Mouse (Mus musculus): ENCODE results near the gene Wdr25. TPM values are rescaled to one million over a fixed set of nuclear protein-coding genes. Genes with fewer than 3 reads are reported as not detected.

The Wdr25 gene
- total and polyA plus RNA-seq, 3 experiments: 8.3 to 12.4 (median 10.8) TPM

- H3K9ac ChIP-seq (ENCODE audit: insufficient read depth, low read depth): no peak overlapping the region
- no peak overlapping the region for H3K27ac ChIP-seq (ENCODE audit: insufficient read depth, low read depth)
- DNase-seq (ENCODE audit: extremely low read depth): no peak
- peaks cover 1% of the 10 kb centered on the region for H3K27me3 ChIP-seq (replicated peaks)
- dilution Hi-C loops (cut with MboI; ENCODE audit: extremely low pct_ligation_motif_present, extremely low pct_unique_long_range_greater_than_20kb, low sequenced_read_pairs) (no loop called here), in situ Hi-C loops (cut with MboI; ENCODE audit: low pct_ligation_motif_present, low pct_unique_long_range_greater_than_20kb, low sequenced_read_pairs) (loop anchor here (25.0 kb wide), 1 partner anchor 320 kb away; no protein-coding TSS in a partner anchor)
- H3K9me3 ChIP-seq (replicated peaks; ENCODE audit: low read length): no peaks in the 10 kb centered on the region
- H3K79me2 ChIP-seq (replicated peaks; ENCODE audit: control insufficient read depth, extremely low read depth, insufficient read depth, poor library complexity, severe bottlenecking): no peaks in the 10 kb centered on the region
- TF ChIP-seq ZNF384 (IDR thresholded peaks at IDR 0.05; ENCODE audit: low read depth, low read length) (no peak), NRF1 (IDR thresholded peaks at IDR 0.05; ENCODE audit: low read depth, low read length) (peak; percentile 61)
- H3K4me1 ChIP-seq (ENCODE audit: control insufficient read depth in 1 of 2, insufficient read depth in 2 of 2): peaks cover 3 to 53% of the 10 kb centered on the region in 2 experiments; a peak in 2 of 4 replicates
- no peaks in the 10 kb centered on the region for H3K36me3 ChIP-seq (replicated peaks in 1 of 2; ENCODE audit: control insufficient read depth in 1 of 2, insufficient read depth in 1 of 2, low read length in 1 of 2)
- H3K4me2 ChIP-seq (ENCODE audit: insufficient read depth, low read depth, poor library complexity, severe bottlenecking): no peak overlapping the region
- H3K4me3 ChIP-seq (replicated peaks in 1 of 3; ENCODE audit: low read depth in 2 of 3, low read length in 2 of 3, poor library complexity in 1 of 3): peak overlapping the region; percentile 9 to 62 (median 32)
Observed at GRCm38 (mm10) chr12:109067561-109068135, 174.2 kb downstream of the Wdr25 start.

- no peaks in the 10 kb centered on the region for H3K36me3 ChIP-seq (replicated peaks in 1 of 2; ENCODE audit: control insufficient read depth in 1 of 2, insufficient read depth in 1 of 2, low read length in 1 of 2)
- no peaks in the 10 kb centered on the region for H3K79me2 ChIP-seq (replicated peaks; ENCODE audit: control insufficient read depth, extremely low read depth, insufficient read depth, poor library complexity, severe bottlenecking)
- H3K4me2 ChIP-seq (ENCODE audit: insufficient read depth, low read depth, poor library complexity, severe bottlenecking): no peak within 1 kb of the TSS
- H3K27me3 ChIP-seq (replicated peaks): peaks cover 1% of the 10 kb centered on the region
- H3K4me1 ChIP-seq (ENCODE audit: control insufficient read depth in 1 of 2, insufficient read depth in 2 of 2): peaks cover 3 to 55% of the 10 kb centered on the region in 2 experiments; a peak in 2 of 4 replicates
- H3K9ac ChIP-seq (ENCODE audit: insufficient read depth, low read depth): no peak within 1 kb of the TSS
- no peak for TF ChIP-seq JUND (conservative IDR thresholded peaks at IDR 0.05; ENCODE audit: low read depth, low read length)
- no peak for TF ChIP-seq IRF4 (IDR thresholded peaks at IDR 0.05; ENCODE audit: low read depth, low read length)
- no peak for TF ChIP-seq ELF1 (IDR thresholded peaks at IDR 0.05; ENCODE audit: low read depth, low read length)
- TF ChIP-seq ZNF384 (IDR thresholded peaks at IDR 0.05; ENCODE audit: low read depth, low read length): no peak
- no peak for TF ChIP-seq NELFE (IDR thresholded peaks at IDR 0.05; ENCODE audit: low read depth, low read length)
- TF ChIP-seq RAD21 (IDR thresholded peaks at IDR 0.05; ENCODE audit: low read depth, low read length): no peak
- TF ChIP-seq CHD1 (IDR thresholded peaks at IDR 0.05; ENCODE audit: low read depth, low read length): no peak
- in situ Hi-C loops (cut with MboI; ENCODE audit: low pct_ligation_motif_present, low pct_unique_long_range_greater_than_20kb, low sequenced_read_pairs): loop anchor here (25.0 kb wide), 1 partner anchor 319 kb away; no protein-coding TSS in a partner anchor
- dilution Hi-C loops (cut with MboI; ENCODE audit: extremely low pct_ligation_motif_present, extremely low pct_unique_long_range_greater_than_20kb, low sequenced_read_pairs): no loop called here
- DNase-seq (ENCODE audit: extremely low read depth): no peak
- H3K9me3 ChIP-seq (replicated peaks; ENCODE audit: low read length): no peaks in the 10 kb centered on the region
- H3K27ac ChIP-seq (ENCODE audit: insufficient read depth, low read depth): no peak within 1 kb of the TSS
- peak within 1 kb of the TSS; percentile 9 to 62 (median 32) for H3K4me3 ChIP-seq (replicated peaks in 1 of 3; ENCODE audit: low read depth in 2 of 3, low read length in 2 of 3, poor library complexity in 1 of 3)
Observed at GRCm38 (mm10) chr12:109068167-109068653, 174.8 kb downstream of the Wdr25 start, which contains the start of gene Begain. TSS of gene Begain (minus strand) at chr12:109068217.

- H3K4me2 ChIP-seq (ENCODE audit: insufficient read depth, low read depth, poor library complexity, severe bottlenecking): no peak overlapping the region
- H3K9ac ChIP-seq (ENCODE audit: insufficient read depth, low read depth): no peak overlapping the region
- H3K9me3 ChIP-seq (replicated peaks; ENCODE audit: low read length): no peaks in the 10 kb centered on the region
- H3K79me2 ChIP-seq (replicated peaks; ENCODE audit: control insufficient read depth, extremely low read depth, insufficient read depth, poor library complexity, severe bottlenecking): no peaks in the 10 kb centered on the region
- no peaks in the 10 kb centered on the region for H3K36me3 ChIP-seq (replicated peaks in 1 of 2; ENCODE audit: control insufficient read depth in 1 of 2, insufficient read depth in 1 of 2, low read length in 1 of 2)
- H3K27ac ChIP-seq (ENCODE audit: insufficient read depth, low read depth): no peak overlapping the region
- DNase-seq (ENCODE audit: extremely low read depth): no peak
- H3K27me3 ChIP-seq (replicated peaks): peaks cover 1% of the 10 kb centered on the region
- peak overlapping the region in 1 of 3 experiments; percentile 62 for H3K4me3 ChIP-seq (replicated peaks in 1 of 3; ENCODE audit: low read depth in 2 of 3, low read length in 2 of 3, poor library complexity in 1 of 3)
- dilution Hi-C loops (cut with MboI; ENCODE audit: extremely low pct_ligation_motif_present, extremely low pct_unique_long_range_greater_than_20kb, low sequenced_read_pairs) (no loop called here), in situ Hi-C loops (cut with MboI; ENCODE audit: low pct_ligation_motif_present, low pct_unique_long_range_greater_than_20kb, low sequenced_read_pairs) (loop anchor here (25.0 kb wide), 1 partner anchor 319 kb away; no protein-coding TSS in a partner anchor)
- peaks cover 3 to 60% of the 10 kb centered on the region in 2 experiments; a peak in 2 of 4 replicates for H3K4me1 ChIP-seq (ENCODE audit: control insufficient read depth in 1 of 2, insufficient read depth in 2 of 2)
- no peak for TF ChIP-seq JUND (conservative IDR thresholded peaks at IDR 0.05; ENCODE audit: low read depth, low read length)
- no peak for TF ChIP-seq TCF12 (IDR thresholded peaks at IDR 0.05; ENCODE audit: low read depth, low read length)
- TF ChIP-seq ZMIZ1 (IDR thresholded peaks at IDR 0.05; ENCODE audit: low read depth, low read length): no peak
- no peak for TF ChIP-seq ZKSCAN1 (IDR thresholded peaks at IDR 0.05; ENCODE audit: borderline replicate concordance, low read depth, low read length)
- no peak for TF ChIP-seq IRF4 (IDR thresholded peaks at IDR 0.05; ENCODE audit: low read depth, low read length)
- no peak for TF ChIP-seq PAX5 (IDR thresholded peaks at IDR 0.05; ENCODE audit: low read length)
- TF ChIP-seq JUN (IDR thresholded peaks at IDR 0.05; ENCODE audit: insufficient read depth, low read depth, low read length): no peak
- no peak for TF ChIP-seq MAFK (IDR thresholded peaks at IDR 0.05; ENCODE audit: insufficient replicate concordance, low read length)
- TF ChIP-seq E2F4 (IDR thresholded peaks at IDR 0.05; ENCODE audit: insufficient replicate concordance, low read depth, low read length): no peak
- no peak for TF ChIP-seq SMC3 (IDR thresholded peaks at IDR 0.05; ENCODE audit: low read depth, low read length)
- TF ChIP-seq NRF1 (IDR thresholded peaks at IDR 0.05; ENCODE audit: low read depth, low read length): no peak
- no peak for TF ChIP-seq POLR2AphosphoS2 (IDR thresholded peaks at IDR 0.05; ENCODE audit: low read depth, low read length)
- no peak for TF ChIP-seq USF1 (IDR thresholded peaks at IDR 0.05; ENCODE audit: low read depth, low read length)
- no peak for TF ChIP-seq CHD1 (IDR thresholded peaks at IDR 0.05; ENCODE audit: low read depth, low read length)
- TF ChIP-seq EP300 (IDR thresholded peaks at IDR 0.05; ENCODE audit: low read length): no peak
- TF ChIP-seq MAZ (IDR thresholded peaks at IDR 0.05; ENCODE audit: low read depth, low read length): no peak
Observed at GRCm38 (mm10) chr12:109068738-109069137, 175.3 kb downstream of the Wdr25 start.
